Mouse (Mus musculus) T-cell, adult 66 days (primary cell): ENCODE results near the gene Htr6. TPM values are rescaled to one million over a fixed set of nuclear protein-coding genes. Genes with fewer than 3 reads are reported as not detected.

Experiments
- total RNA-seq, 2 experiments: library from RNA; stranded (reverse); gene quantifications; 3 replicates in 1 of 2; 4 replicates in 1 of 2; pipeline ENCODE4 v1.2.4; 2023

Gene Htr6
- not detected for total RNA-seq

GRCm38 (mm10) chr4:139075041-139075711 lies at the start of gene Htr6:
Gene Htr6, minus strand, starts transcription at chr4:139075570.

DNA sequence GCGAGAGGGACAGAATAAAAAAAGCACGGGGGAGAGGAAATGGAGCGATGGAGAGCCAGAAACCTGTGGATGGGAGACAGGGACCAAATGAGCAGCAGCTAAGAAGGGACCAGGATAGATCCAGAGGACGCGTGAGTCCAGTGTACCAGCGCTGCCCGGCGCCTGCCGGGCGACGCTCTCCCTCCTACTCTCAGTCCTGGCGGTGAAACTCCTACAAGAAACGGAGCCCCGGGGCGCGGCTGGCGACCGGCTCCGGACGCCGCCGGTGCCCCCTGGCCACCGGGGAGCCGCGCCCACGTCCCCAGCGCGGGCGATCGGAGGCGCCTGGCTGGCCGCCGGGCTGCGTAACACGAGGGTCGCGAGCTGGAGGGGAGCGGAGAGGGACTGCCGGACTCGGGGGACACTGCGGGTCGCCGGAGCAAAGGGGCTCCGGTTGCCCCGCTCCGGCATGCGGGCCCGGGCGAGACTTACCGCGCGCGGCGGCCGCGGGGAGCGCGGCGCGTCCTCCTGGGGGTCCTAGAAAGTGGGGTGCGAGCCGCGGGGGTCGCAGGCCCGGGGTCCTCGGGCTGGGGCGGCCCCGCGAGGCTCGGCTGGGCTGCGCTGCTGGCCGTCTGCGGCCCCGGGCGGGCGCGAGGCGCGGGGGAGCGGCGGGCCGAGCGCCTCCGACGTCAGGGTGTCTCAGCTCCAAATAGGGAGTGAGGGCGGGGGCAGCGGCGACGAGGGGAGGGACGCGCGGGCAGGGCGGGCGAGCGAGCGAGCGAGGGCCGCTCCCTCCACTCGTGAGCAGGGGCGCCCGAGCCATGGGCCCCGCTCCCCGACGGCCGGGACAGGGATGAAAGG lies 17.2 kb upstream of the Htr6 start, which contains the start of gene Nbl1:
TSS of gene Nbl1 (minus strand) at position 638 of the 840 bp plus-strand sequence.

Other genes with a start within 250 kb of the Htr6 start
- gene Pla2g5, start 212.1 kb downstream of the Htr6 start, total RNA-seq, result not detected
- not detected for gene Gm13030, start 201.6 kb downstream of the Htr6 start, total RNA-seq
- gene Pla2g2e, start 197.6 kb downstream of the Htr6 start, total RNA-seq, result not detected
- gene Otud3, start 161.6 kb downstream of the Htr6 start, total RNA-seq, result 10 to 100 TPM in 1 of 2 experiments, 1 to 10 TPM in 1; 9.8 to 12.9 TPM
- not detected for gene Rnf186, start 108.5 kb downstream of the Htr6 start, total RNA-seq
- 10 to 100 TPM; 48.0 to 53.6 TPM for gene Tmco4, start 102.7 kb downstream of the Htr6 start, total RNA-seq
- gene Nbl1, start 17.4 kb upstream of the Htr6 start, total RNA-seq, result under 1 TPM; 0.62 to 0.70 TPM
- gene Minos1, start 55.5 kb upstream of the Htr6 start, total RNA-seq, result 100 to 1,000 TPM; 103 to 114 TPM
- 100 to 1,000 TPM; 402 to 430 TPM for gene Capzb, start 117.3 kb upstream of the Htr6 start, total RNA-seq
- 1 to 10 TPM; 5.9 to 6.7 TPM for gene Pqlc2, start 235.1 kb upstream of the Htr6 start, total RNA-seq
- gene Akr7a5, start 235.2 kb upstream of the Htr6 start, total RNA-seq, result 10 to 100 TPM; 11.7 to 12.8 TPM